Mouse (Mus musculus): ENCODE results near the gene Zfp704.

Zfp704 gene

DNA sequence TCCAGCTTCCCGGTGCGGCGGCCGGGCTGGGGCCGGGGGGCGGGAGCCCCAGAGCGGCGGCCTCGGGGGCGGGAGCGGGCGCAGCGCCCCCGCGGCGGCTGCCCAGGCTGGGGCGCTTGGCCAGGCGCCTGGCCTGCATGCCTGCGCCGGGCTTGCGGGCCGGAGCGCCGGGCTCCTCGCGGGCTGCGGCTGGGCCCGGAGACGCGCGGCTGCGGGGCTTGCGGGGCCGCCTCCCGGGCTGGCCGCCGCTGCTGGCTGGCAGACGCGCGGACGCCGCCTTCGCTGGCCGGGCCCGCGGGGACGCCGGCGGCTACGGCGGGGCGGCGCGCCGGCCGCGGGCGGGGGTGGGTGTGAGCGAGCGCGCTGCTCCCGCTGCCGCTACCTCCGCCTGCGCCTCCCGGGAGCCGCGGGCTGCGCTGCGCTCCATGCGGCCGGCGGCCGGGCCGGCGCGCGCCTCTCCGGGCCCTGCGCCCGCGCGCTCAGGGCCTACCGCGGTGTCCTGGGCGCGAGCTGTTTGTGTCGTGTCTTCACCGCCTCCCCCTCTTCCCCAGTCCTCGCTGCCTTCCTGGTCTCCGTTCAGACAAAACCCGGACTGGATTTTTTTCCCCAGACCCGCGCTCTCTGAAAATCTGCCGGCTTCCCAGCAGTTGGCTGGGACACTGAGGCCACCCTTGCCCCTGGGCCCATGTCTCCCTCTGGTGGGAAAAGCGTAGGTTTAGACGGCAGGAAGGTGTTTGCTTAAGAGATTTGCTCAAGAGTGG lies at the start of gene Zfp704:
TSS of gene Zfp704 (minus strand) at position 505 of the 761 bp plus-strand sequence.
- peak; percentile 93 for DNase-seq (ENCODE audit: inconsistent ontology term)

DNA sequence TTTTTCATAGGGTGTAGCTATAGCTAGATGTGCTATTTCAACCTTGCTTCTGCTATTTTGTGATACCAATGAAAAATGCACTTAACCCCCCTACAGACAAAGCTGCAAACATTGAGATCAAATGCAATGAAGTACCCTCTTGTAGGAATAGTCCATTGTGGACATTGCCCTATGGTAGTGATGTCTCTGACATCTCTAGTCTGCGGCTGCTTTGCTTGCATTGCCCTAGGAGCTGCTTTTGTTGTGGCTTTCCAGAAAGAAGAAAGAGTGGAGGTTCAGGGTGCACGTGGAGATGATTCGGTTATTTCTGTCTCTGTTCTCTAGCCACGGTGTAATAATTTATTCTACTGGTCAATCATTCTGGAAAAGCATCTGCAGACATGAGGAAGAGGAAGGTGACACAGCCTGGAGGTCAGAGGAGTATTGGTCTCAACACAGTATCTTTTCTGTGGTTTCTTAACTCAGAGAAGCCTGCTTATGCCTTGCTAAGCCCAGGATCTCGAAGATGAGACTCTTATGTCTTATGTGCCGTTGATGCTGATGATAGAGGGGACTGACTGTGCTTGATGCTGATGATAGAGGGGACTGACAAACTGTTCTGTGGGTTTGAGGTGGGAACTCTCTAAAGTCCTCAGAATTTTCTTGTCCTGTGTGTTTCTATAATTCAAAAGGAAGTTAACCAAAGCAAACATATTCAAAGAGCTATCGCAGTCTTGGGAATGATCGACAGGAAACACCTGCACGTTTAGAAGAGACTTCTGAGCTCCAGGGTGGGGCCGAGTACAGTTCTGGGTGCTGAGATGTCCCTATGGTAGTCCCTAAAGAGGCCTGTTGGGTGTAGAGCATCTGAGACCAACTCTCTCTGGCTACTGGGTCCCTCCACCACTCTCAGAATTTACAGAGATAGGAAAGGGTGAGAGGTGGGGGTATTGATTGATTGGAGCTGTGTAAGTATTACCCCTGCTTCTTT lies 23.4 kb upstream of the Zfp704 start:
- no peak for DNase-seq (ENCODE audit: inconsistent ontology term)

DNA sequence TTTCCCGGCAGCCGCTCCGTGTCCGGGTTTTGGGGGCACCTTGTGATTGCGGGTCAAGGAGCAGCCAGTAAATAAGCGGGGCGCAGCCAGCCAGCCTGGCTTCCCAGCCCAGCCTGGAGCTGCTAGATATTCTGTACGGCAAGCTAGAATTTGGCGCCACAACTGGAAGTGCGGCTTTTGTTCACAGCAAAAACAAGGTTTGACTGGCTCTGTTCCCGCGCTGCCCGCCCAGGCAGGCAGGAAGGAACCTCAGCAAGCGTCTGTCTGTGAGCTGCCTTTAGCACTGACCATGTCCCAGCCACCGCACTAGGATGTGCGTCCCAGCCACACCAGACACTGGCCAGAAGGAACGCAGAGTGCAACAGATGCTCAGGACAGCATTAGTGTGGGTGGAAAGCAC lies 20.1 kb upstream of the Zfp704 start:
- DNase-seq (ENCODE audit: inconsistent ontology term), result peak; percentile 50

DNA sequence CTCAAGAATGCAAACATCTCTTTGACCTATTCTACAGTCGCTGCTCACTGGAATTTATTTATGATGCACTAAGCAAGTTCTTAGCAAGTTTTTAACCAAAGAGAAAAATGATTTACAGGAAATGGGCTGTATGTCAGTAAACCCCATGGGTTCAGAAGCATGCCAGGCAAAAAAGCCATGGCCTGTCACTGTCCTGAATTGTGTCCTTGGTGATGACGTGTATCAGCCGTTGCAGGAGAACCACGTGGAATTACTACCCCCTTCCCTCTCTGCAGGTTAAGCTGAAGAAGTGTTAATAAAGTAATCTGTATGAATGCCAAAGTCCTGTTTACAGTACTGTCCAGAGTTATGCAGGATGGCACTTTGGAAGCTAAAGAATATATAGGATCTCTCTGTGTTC lies 18.2 kb upstream of the Zfp704 start:
- DNase-seq (ENCODE audit: inconsistent ontology term), result no peak

DNA sequence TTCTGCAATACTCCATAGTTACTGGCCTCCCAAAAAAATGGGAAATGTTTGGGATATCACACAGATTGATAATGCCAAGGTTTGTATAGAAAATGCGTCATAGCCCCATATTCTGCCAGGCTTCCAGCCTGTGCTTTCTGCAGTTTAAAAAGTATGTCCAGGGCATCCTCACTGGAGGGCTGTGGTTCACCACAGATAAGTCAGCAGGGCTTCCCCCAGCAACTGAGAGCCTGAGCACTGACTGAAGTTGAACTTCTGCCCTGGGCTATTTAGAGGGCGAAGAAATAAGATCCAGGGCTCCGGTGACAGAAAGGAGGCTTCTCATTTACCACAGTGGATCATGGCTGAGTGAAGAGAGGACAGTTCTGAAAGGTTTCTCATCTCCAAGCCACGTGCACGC lies 16.3 kb upstream of the Zfp704 start:
- no peak for DNase-seq (ENCODE audit: inconsistent ontology term)

DNA sequence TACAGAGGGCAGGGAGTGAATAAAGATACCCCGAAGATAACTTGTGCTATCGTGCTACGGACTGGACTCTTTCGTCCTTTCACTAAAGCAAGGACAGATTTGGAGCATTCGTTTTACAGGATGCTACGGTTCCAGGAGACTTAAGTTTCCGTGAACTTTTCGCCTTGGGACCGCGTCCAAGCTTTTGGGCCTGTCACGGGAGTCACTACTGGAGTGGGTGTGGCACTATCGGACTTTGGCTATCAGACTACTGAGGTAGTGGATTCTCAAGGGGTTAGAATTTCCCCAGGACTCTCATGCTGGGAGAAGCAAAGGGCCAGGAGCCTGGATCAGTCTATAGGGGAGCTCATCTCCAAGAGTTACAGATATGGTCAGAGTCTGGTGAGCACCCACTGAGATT lies 10.7 kb upstream of the Zfp704 start:
- no peak for DNase-seq (ENCODE audit: inconsistent ontology term)

DNA sequence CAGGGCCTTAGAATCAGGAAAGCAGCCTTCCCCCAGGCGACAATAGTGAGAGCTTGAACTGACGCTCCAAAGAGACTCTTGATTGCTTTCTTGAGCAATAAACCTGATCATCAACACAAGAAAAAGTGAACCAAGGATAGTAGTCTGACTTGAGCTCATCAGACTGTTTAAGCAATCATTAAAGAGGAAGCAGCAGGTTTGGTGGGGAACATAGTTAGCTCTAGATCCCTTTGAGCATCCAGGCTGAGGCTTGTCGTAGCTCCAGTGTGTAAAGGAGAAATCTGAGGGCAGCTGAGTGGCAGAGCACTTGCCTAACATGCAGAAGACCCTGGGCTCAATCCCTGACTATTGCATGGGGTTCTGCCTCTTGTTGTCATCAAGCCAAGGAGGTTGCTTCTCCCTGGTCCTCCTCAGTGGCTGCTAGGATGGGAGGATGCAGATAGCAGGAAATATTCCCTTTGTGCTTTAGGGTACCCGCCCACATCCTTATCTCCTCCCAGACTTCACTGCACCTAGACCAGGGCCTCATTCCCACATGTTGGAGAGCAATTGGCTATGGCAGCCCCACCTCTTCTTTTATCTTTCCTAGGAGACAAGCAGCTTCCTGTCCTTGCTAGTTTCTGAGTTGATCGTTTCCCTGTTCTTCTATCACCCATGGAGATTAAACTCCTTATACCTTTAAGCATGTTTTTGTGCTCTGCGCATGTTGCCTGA lies 9.8 kb upstream of the Zfp704 start:
- no peak for DNase-seq (ENCODE audit: inconsistent ontology term)

DNA sequence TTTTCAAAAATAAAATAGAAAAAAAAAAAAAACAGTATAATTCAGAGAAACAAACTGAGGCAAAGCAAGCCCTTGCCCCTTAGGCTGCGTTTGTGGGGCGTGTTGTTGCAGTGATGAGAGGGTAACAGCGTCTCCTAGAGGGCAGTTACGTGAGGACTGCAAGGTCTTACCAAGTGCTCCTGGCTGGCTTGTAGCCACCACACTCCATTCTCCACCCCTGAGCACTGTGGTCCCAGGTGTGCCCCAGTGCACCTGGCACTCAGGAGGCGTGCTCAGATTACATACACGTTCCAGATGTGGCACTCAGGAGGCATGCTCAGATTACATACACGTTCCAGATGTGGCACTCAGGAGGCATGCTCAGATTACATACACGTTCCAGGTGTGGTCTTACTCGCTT lies 7.2 kb upstream of the Zfp704 start:
- DNase-seq (ENCODE audit: inconsistent ontology term), result no peak

DNA sequence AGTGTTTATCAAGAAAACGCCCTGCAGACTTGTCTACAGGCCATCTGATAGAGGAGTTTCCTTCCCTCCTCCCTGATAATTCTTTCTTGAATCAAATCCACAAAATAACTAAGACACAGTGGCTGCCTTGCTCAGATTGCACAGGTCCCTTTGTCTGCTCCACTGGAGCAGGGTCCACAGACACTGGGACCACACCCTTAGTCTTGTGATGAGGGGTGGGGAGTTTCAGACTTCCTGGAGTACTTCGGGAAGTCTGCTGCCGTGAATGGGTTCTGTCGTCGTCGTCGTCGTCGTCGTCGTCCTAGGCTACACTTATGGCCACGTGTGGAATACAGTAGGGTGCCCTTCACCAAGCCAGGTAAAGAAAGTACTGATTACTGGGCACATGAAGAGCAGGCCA lies 4.8 kb upstream of the Zfp704 start:
- DNase-seq (ENCODE audit: inconsistent ontology term), result no peak

DNA sequence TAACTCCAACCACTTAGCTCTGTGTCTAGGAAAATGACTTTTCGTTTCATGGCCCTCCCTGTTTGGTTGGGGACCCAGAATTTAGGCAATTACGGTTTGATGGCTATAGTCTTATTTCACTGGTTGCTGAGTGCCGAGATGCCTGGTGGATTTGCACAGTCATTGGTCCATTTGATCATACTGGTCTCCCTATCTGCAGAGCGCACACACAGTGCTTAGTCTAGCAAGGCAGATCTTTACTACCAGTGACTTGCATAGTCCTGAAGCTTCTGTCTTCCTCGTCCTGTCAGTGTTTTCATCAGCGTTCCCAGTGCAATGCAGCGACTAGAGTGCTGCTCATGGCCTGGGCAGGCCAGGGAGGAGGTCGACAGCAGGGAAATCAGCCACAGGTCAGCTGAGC lies 4.1 kb upstream of the Zfp704 start:
- DNase-seq (ENCODE audit: inconsistent ontology term), result no peak

DNA sequence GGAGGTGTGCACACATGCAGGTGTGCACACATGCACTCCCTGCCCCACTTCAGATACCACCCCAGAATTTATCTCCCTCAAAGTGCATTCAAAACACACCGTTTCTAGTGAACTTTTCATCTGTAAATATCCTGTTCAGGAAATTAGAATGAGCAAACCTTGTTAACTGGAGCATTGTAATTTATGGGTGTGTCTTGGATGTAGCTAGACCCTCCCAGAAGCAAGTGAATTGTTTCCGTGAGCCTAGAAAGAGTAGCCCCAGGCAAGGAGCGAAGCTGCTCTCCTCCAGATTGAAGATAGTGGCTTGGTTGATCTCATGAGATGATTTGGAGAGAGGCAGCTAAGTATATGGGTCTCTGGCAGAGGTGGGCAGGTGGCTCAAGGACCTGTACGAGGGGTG lies 1.3 kb upstream of the Zfp704 start:
- DNase-seq (ENCODE audit: inconsistent ontology term), result no peak

DNA sequence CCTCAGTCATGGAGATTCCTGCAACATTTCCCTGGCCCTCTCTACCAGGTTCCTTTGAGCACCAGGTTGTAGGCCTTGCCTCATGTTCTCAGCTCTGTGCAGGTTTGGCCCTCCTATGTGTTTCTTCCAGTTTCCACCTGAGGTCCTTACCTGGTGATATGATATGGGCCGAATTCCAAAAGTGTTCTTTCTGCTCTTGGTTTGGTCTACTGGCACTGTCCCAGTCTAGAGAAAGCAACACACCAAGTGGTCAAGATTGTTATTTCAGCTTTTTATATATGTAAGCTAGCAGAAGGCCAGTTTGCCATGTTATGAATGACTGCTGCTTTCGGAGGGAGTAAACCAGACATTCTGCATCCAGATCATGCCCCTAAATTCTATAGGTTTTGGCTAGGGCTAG lies 541 bp upstream of the Zfp704 start:
- no peak for DNase-seq (ENCODE audit: inconsistent ontology term)

DNA sequence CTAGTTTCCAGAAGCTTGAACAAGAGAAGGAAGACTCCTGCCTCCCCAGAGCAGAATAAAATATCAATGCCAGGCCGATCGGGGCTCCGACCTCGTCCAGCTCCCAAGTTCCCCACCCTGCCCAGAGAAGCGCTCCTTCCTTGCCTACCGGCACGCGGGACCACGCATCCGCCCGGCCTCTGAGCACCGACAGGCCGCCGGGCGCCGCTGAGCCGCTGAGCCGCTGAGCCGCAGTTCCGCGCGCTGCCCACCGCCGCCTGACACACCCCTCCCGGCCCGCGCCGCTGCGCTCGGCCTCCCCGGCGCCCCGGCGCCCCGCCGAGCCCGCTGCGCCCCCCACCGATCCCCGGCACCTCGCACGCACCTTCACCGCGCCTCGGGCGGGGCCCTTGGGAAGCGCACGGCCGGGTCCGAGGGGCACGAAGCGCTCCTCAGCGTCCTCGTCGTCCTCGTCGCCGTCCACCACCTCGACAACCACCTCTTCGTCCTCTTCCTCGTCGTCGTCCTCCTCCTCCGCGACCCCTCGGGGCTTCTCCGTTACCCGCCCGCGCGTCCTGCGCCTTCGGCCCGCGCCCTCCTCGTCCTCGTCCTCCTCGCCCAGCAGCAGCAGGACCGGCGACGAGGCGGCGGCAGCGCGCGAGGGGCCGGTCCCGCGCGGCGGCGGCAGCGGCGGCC lies 842 bp downstream of the Zfp704 start:
- peak; percentile 46 for DNase-seq (ENCODE audit: inconsistent ontology term)

DNA sequence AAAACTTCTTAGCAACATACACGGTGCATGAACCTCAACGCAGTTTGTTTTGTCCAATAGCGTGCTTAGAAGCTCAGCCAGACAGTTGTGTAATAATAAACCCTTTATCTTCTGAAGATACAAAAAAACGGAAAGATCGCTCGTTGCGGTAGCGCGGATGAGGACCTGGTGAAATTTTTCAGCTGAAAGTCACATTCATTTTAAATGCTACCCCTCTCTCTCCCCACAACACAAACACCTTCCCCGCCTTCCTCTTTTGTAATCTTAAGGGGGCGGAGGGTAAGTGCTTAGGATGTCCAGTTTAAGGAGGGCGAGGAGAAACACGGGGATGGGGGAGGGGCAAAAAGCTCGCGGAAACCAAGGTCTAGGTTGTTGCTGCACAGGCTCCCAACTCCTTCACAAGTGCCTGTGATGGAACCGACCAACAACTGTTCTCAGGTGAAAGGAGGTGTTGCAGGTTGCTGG lies 1.4 kb downstream of the Zfp704 start:
- peak; percentile 78 for DNase-seq (ENCODE audit: inconsistent ontology term)

DNA sequence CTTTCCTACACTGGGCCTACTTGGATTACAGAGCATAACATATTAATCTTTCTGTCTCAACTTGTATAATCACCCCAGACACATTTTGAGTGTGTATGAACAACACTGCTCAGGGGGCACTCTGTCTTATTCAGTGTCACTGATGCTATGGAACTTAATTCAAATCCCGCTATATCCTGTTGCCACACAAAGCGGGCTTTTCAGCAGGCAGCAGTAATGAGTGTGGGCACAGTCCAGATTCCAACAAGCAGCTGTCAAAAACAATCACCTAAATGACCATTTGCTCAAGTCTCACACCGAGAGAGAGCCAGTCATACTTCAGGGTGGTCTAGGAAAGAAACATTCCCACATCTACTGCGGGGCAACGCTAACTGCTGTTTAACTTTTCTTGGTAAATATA lies 2.2 kb downstream of the Zfp704 start:
- peak; percentile 76 for DNase-seq (ENCODE audit: inconsistent ontology term)

DNA sequence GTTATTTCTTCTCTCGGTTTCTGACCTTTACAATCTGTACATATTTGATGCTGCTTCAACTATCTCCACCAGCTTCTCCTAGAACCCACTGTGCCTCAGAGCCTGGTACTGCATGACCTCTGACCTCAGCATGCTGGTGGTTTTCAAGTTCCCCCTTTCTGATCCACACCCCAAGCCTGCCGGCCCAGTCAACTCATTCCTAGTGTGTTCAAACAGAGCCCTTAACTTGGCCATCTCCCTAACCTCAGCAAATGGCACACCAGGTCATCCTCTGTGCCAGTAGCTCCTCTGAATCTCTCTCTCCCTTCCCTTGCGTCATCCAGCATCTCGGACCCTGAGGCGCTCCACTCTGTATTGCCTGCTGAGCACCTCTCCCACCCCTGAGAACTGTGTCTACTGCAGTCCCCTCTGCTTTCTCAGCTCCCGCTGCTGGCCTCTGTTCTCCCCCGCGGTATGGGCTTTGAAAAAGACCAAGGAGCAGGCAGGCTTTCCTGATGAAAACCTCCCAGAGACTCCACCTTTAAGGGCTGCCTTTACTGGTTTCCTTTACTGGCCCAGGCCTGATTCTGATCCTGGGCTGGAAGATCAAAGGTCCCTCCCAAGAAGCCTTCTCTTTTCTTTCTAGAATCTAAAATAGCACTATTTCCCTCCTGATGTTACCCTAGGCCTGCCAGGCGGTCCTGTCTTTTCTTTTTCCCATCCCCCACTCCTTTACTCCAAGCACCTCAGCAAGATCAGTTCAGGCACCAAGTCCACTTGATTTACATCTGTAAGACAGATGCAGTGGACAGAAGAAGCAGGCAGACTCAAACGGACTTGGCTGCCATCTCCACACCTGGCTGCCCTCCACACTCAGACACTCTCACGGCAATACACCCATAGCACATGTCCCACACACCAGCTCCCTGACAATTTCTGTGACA lies 3.8 kb downstream of the Zfp704 start:
- no peak for DNase-seq (ENCODE audit: inconsistent ontology term)

DNA sequence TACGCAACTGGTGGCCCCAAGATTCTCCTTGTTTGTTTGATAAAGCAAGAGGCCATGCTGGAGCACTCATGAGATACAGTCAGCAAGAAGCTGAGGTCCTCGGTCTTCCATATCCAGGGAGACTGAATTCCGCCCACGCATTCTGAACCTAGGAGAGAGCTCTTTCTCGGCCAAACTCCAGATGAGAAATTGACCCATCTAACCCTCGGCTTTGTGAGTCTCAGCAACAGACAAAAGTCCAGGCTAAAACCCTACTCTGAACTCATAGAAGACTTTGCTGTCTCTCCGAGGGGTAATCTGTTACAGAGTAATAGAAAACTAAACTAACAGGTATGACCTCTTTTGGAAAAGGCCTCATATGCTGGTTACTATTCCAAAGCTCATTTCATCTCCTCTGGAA lies 4.9 kb downstream of the Zfp704 start:
- no peak for DNase-seq (ENCODE audit: inconsistent ontology term)

DNA sequence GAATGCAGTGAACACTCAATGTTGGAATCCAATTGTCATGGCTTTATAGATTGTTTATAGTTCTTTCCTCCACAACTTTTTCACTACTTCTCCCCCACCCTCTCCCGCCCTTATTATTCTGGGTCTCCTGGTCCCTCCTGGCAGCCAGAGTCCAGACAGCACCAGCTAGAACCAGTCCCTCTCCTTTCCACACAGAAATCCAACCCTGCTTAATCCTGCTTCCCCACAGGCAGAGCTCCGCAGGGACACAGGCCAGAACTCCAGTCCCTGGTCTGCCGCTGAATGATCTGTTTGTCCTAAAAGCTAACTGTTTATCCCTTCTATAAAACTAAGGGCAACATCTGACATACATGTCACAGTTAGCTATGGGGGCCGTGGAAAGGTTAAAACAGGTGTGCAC lies 6.0 kb downstream of the Zfp704 start:
- no peak for DNase-seq (ENCODE audit: inconsistent ontology term)

DNA sequence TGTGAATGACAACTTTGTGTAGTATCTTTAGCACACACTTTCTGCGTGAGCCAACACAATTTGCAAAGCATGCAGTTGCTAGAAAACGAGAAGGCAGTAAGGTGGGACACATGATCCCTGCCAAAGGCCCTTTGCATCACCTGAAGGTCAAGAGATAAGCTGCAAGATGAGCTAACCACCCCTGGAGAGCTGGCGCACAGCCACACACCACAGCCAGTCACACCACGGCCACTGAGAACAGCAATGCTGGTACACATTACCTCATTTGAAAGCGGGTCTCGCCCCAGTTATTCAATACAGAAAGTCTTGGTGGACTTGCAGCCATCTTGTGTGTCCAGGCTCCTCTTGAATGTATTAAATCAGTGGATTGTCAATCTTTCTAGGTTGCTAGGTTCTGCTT lies 9.3 kb downstream of the Zfp704 start:
- no peak for DNase-seq (ENCODE audit: inconsistent ontology term)

DNA sequence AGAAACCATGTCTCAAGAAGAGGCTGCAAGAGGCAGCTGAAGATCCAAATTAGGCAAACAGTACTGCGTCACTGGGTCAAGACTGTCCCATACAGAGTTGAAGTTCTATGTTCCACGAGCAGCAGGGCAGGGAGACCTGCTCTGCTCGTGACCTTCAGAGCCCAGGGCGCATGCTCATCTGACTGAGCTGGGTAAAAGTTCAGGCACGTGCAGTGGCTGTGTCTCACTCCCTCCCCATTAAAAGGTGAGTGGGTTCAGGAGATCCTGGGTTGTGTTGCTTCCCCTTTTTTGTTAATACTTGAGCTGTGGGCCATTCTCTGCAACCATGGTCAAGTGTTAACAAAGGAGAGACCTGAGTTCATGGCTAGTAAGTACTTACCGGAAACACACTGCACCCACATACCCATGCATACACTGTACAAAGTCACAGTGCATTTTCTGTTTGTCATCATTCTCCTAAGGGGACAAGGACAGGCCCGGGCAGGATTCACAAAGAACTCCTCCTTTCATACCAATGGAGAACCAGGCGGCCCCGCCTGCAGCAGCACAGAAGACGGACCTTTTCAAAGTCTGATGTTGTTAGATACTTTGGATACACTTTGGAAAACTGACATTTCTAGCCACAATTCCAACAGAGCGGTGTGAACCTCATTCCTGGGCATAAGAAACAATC lies 10.0 kb downstream of the Zfp704 start:
- DNase-seq (ENCODE audit: inconsistent ontology term), result no peak

Data from Muller cell, postnatal 12 days (primary cell).